Mouse (Mus musculus) MEL (cell line): Measurements from ENCODE around the gene Krtap4-2. TPM values are rescaled to one million over a fixed set of nuclear protein-coding genes. Genes with fewer than 3 reads are reported as not detected.

Experiments used
- DNase-seq: peaks from one replicate; pipeline ENCODE4 v3.0.0; 2011; ENCODE audit warnings: low read depth, low spot score
- H3K27ac ChIP-seq: 2 replicates; pipeline ENCODE4 v1.5.1; 2012; ENCODE audit warnings: low read depth, mild to moderate bottlenecking, control low read depth, low read length, moderate library complexity; ENCODE audit not compliant: control insufficient read depth
- H3K27me3 ChIP-seq, 2 experiments: fragments of 150-350 bp in 1 of 2; sonication (generic) in 1 of 2; 2 replicates each; pipeline ENCODE4 v1.6.1; 2012; ENCODE audit warnings: low read length in 2 of 2, mild to moderate bottlenecking in 2 of 2, improper control_type of control experiment in 1 of 2, moderate library complexity in 1 of 2; ENCODE audit not compliant: insufficient read depth in 2 of 2, control insufficient read depth in 1 of 2
- H3K36me3 ChIP-seq, 2 experiments: 2 replicates each; pipeline ENCODE4 v1.6.1; 2012 to 2014; ENCODE audit warnings: low read length in 2 of 2, improper control_type of control experiment in 1 of 2, inconsistent platforms in 1 of 2, mild to moderate bottlenecking in 1 of 2; ENCODE audit not compliant: insufficient read depth in 2 of 2, control insufficient read depth in 1 of 2
- H3K4me1 ChIP-seq, 2 experiments: fragments of 150-350 bp in 1 of 2; sonication (generic) in 1 of 2; 2 replicates each; pipeline ENCODE4 v1.6.1; 2012; ENCODE audit warnings: low read length in 2 of 2, improper control_type of control experiment in 1 of 2, mild to moderate bottlenecking in 1 of 2; ENCODE audit not compliant: insufficient read depth in 2 of 2, control insufficient read depth in 1 of 2
- H3K4me3 ChIP-seq, 2 experiments: fragments of 150-350 bp in 1 of 2; sonication (generic) in 1 of 2; 2 replicates each; pipeline ENCODE4 v1.5.1; 2012; ENCODE audit warnings: low read depth in 2 of 2, low read length in 2 of 2, mild to moderate bottlenecking in 2 of 2, moderate library complexity in 2 of 2, control low read depth in 1 of 2, improper control_type of control experiment in 1 of 2; ENCODE audit not compliant: control insufficient read depth in 1 of 2, insufficient read depth in 1 of 2
- H3K79me2 ChIP-seq: 2 replicates; pipeline ENCODE4 v1.6.1; 2012; ENCODE audit warnings: mild to moderate bottlenecking, low read length, moderate library complexity; ENCODE audit not compliant: control insufficient read depth, poor library complexity, insufficient read depth
- H3K9ac ChIP-seq: 2 replicates; pipeline ENCODE4 v1.6.1; 2012; ENCODE audit warnings: low read depth, mild to moderate bottlenecking, control low read depth, low read length, moderate library complexity; ENCODE audit not compliant: control insufficient read depth, poor library complexity, severe bottlenecking
- H3K9me3 ChIP-seq: fragments of 150-350 bp; sonication (generic); replicated peaks from 2 replicates; pipeline ENCODE4 v1.6.1; 2012; ENCODE audit warnings: mild to moderate bottlenecking, low read length, improper control_type of control experiment, moderate library complexity; ENCODE audit not compliant: insufficient read depth
- BHLHE40 ChIP-seq: IDR thresholded peaks from 2 replicates; pipeline ENCODE4 v1.6.1; 2012; ENCODE audit warnings: low read depth, mild to moderate bottlenecking, inconsistent platforms, low read length, improper control_type of control experiment, borderline replicate concordance
- CTCF ChIP-seq, 3 experiments: IDR thresholded peaks in 2 of 3; conservative IDR thresholded peaks in 1 of 3; 2 replicates each; pipeline ENCODE4 v1.5.1; 2011 to 2012; ENCODE audit warnings: low read length in 3 of 3, low read depth in 2 of 3, mild to moderate bottlenecking in 2 of 3, improper control_type of control experiment in 1 of 3, inconsistent platforms in 1 of 3, mixed read lengths in 1 of 3, moderate library complexity in 1 of 3; ENCODE audit not compliant: control insufficient read depth in 1 of 3, insufficient read depth in 1 of 3, poor library complexity in 1 of 3, severe bottlenecking in 1 of 3
- E2F4 ChIP-seq: IDR thresholded peaks from 2 replicates; pipeline ENCODE4 v1.6.1; 2011; ENCODE audit warnings: low read depth, low read length, improper control_type of control experiment, borderline replicate concordance
- EP300 ChIP-seq, 2 experiments: IDR thresholded peaks; 2 replicates each; pipeline ENCODE4 v1.6.1; 2011; ENCODE audit warnings: improper control_type of control experiment in 2 of 2, low read length in 2 of 2, low read depth in 1 of 2, mild to moderate bottlenecking in 1 of 2
- ETS1 ChIP-seq: IDR thresholded peaks from 2 replicates; pipeline ENCODE4 v1.6.1; 2012; ENCODE audit warnings: low read depth, mild to moderate bottlenecking, inconsistent platforms, low read length, improper control_type of control experiment, moderate library complexity
- GATA1 ChIP-seq: IDR thresholded peaks from 2 replicates; pipeline ENCODE4 v1.6.1; 2011; ENCODE audit warnings: low read depth, low read length, improper control_type of control experiment
- JUND ChIP-seq: IDR thresholded peaks from 2 replicates; pipeline ENCODE4 v1.6.1; 2011; ENCODE audit warnings: low read depth, mild to moderate bottlenecking, improper control_type of control experiment, low read length
- KAT2A ChIP-seq: conservative IDR thresholded peaks from 2 replicates; pipeline ENCODE4 v1.6.1; 2012; ENCODE audit warnings: low read depth, low read length, improper control_type of control experiment, inconsistent platforms
- MAX ChIP-seq: IDR thresholded peaks from 2 replicates; pipeline ENCODE4 v1.6.1; 2011; ENCODE audit warnings: low read length, improper control_type of control experiment
- MYB ChIP-seq: IDR thresholded peaks from 2 replicates; pipeline ENCODE4 v1.6.1; 2011; ENCODE audit warnings: mild to moderate bottlenecking, low read depth, low read length, improper control_type of control experiment
- MYC ChIP-seq: IDR thresholded peaks from 2 replicates; pipeline ENCODE4 v1.6.1; 2011; ENCODE audit warnings: low read depth, mild to moderate bottlenecking, low read length, improper control_type of control experiment, moderate library complexity
- NELFE ChIP-seq: IDR thresholded peaks from 2 replicates; pipeline ENCODE4 v1.6.1; 2011; ENCODE audit warnings: low read depth, low read length, improper control_type of control experiment
- POLR2A ChIP-seq, 2 experiments: IDR thresholded peaks; 2 replicates each; pipeline ENCODE4 v1.6.1; 2011 to 2012; ENCODE audit warnings: low read length in 2 of 2, mild to moderate bottlenecking in 2 of 2, control low read depth in 1 of 2, improper control_type of control experiment in 1 of 2, low read depth in 1 of 2, moderate library complexity in 1 of 2; ENCODE audit not compliant: control insufficient read depth in 1 of 2, insufficient read depth in 1 of 2, poor library complexity in 1 of 2
- POLR2AphosphoS2 ChIP-seq: IDR thresholded peaks from 2 replicates; pipeline ENCODE4 v1.6.1; 2011; ENCODE audit warnings: low read length, improper control_type of control experiment
- POLR2AphosphoS5 ChIP-seq: IDR thresholded peaks from 2 replicates; pipeline ENCODE4 v1.6.1; 2012; ENCODE audit warnings: low read depth, borderline replicate concordance, mild to moderate bottlenecking, inconsistent platforms, low read length, moderate library complexity, mixed read lengths
- RAD21 ChIP-seq: IDR thresholded peaks from 2 replicates; pipeline ENCODE4 v1.6.1; 2011; ENCODE audit warnings: mild to moderate bottlenecking, low read depth, low read length, improper control_type of control experiment
- RCOR1 ChIP-seq: IDR thresholded peaks from 2 replicates; pipeline ENCODE4 v1.6.1; 2012; ENCODE audit warnings: low read depth, mild to moderate bottlenecking, inconsistent platforms, low read length, improper control_type of control experiment
- SMC3 ChIP-seq: IDR thresholded peaks from 2 replicates; pipeline ENCODE4 v1.6.1; 2011; ENCODE audit warnings: low read depth, low read length, improper control_type of control experiment
- TAL1 ChIP-seq: IDR thresholded peaks from 2 replicates; pipeline ENCODE4 v1.6.1; 2012; ENCODE audit warnings: mild to moderate bottlenecking, inconsistent platforms, low read length, moderate library complexity, mixed read lengths
- TBP ChIP-seq: IDR thresholded peaks from 2 replicates; pipeline ENCODE4 v1.8.0; 2011; ENCODE audit warnings: low read depth, low read length, improper control_type of control experiment
- TCF12 ChIP-seq: IDR thresholded peaks from 2 replicates; pipeline ENCODE4 v1.6.1; 2014; ENCODE audit warnings: low read depth, mild to moderate bottlenecking, inconsistent platforms, low read length, improper control_type of control experiment, moderate library complexity
- UBTF ChIP-seq: IDR thresholded peaks from 2 replicates; pipeline ENCODE4 v1.6.1; 2012; ENCODE audit warnings: low read depth, mild to moderate bottlenecking, inconsistent platforms, low read length, improper control_type of control experiment, moderate library complexity, borderline replicate concordance; ENCODE audit not compliant: insufficient read depth
- USF1 ChIP-seq: IDR thresholded peaks from 2 replicates; pipeline ENCODE4 v1.6.1; 2014; ENCODE audit warnings: low read depth, mild to moderate bottlenecking, inconsistent platforms, low read length, improper control_type of control experiment, moderate library complexity
- USF2 ChIP-seq, 2 experiments: IDR thresholded peaks; 2 replicates each; pipeline ENCODE4 v1.6.1; 2011 to 2012; ENCODE audit warnings: improper control_type of control experiment in 2 of 2, low read length in 2 of 2, borderline replicate concordance in 1 of 2, inconsistent platforms in 1 of 2, low read depth in 1 of 2, mild to moderate bottlenecking in 1 of 2; ENCODE audit not compliant: insufficient read depth in 1 of 2
- ZKSCAN1 ChIP-seq: IDR thresholded peaks from 2 replicates; pipeline ENCODE4 v1.6.1; 2012; ENCODE audit warnings: low read depth, mild to moderate bottlenecking, inconsistent platforms, low read length, improper control_type of control experiment, moderate library complexity
- ZMIZ1 ChIP-seq: IDR thresholded peaks from 2 replicates; pipeline ENCODE4 v1.6.1; 2012; ENCODE audit warnings: low read depth, mild to moderate bottlenecking, inconsistent platforms, low read length, improper control_type of control experiment, moderate library complexity
- ZNF384 ChIP-seq: IDR thresholded peaks from 2 replicates; pipeline ENCODE4 v1.6.1; 2012; ENCODE audit warnings: low read depth, mild to moderate bottlenecking, inconsistent platforms, low read length, improper control_type of control experiment
- polyA plus RNA-seq, 2 experiments: library from polyadenylated mRNA; stranded (reverse) in 1 of 2; unstranded in 1 of 2; fragments of >175 nt in 1 of 2; fragments of >200 nt in 1 of 2; gene quantifications; 2 replicates each; pipeline versions ENCODE4 v1.2.1 to v1.2.4; 2012; ENCODE audit warnings: low replicate concordance in 2 of 2, low read depth in 1 of 2; ENCODE audit not compliant: insufficient read length in 2 of 2, insufficient read depth in 1 of 2, missing spikeins in 1 of 2
- total RNA-seq: library from RNA; depleted of rRNA; stranded (reverse); fragments of 300-350 nt; gene quantifications from 2 replicates; pipeline ENCODE4 v1.2.3, GENCODE M21; 2012

Gene Krtap4-2
- total and polyA plus RNA-seq, 3 experiments = not detected

- Histone ChIP-seq H3K36me3 (no peaks in the 10 kb centered on the region), H3K79me2 (no peaks in the 10 kb centered on the region), H3K4me1 (no peaks in the 10 kb centered on the region), H3K27ac (no peak overlapping the region), H3K9ac (no peak overlapping the region), H3K4me3 (no peak overlapping the region), H3K27me3 (no peaks in the 10 kb centered on the region), H3K9me3 (no peaks in the 10 kb centered on the region; the same call in 1 of the 2 replicates)
- no peak for TF ChIP-seq SMC3
- TF ChIP-seq KAT2A = no peak
- no peak for TF ChIP-seq POLR2AphosphoS5
- no peak for TF ChIP-seq TBP
- TF ChIP-seq TCF12 = no peak
- no peak for TF ChIP-seq EP300 (IDR thresholded peaks at IDR 0.05; ENCODE audit: low read depth in 1 of 2, low read length in 2 of 2)
- no peak for TF ChIP-seq MYB
- no peak for DNase-seq
Observed at GRCm38 (mm10) chr11:99640926-99641325, 6.0 kb upstream of the Krtap4-2 start.

GRCm38 (mm10) chr11:99637086-99637485 is 2.2 kb upstream of the Krtap4-2 start:
- no peaks in the 10 kb centered on the region for H3K27me3 ChIP-seq
- H3K27ac ChIP-seq = no peak overlapping the region
- H3K4me3 ChIP-seq = no peak overlapping the region

GRCm38 (mm10) chr11:99633293-99633692 is 1.6 kb downstream of the Krtap4-2 start:
- TF ChIP-seq ETS1 (no peak), MAX (no peak), SMC3 (no peak), UBTF (no peak), RAD21 (no peak), USF2 (IDR thresholded peaks at IDR 0.05; ENCODE audit: borderline replicate concordance in 1 of 2, insufficient read depth in 1 of 2, low read depth in 1 of 2, low read length in 2 of 2) (no peak), E2F4 (no peak), CTCF (IDR thresholded peaks at IDR 0.05 in 2 of 3, conservative IDR thresholded peaks at IDR 0.05 in 1 of 3; ENCODE audit: control insufficient read depth in 1 of 3, insufficient read depth in 1 of 3, low read depth in 2 of 3, low read length in 3 of 3, poor library complexity in 1 of 3, severe bottlenecking in 1 of 3) (no peak), GATA1 (no peak), JUND (no peak), ZMIZ1 (no peak), EP300 (IDR thresholded peaks at IDR 0.05; ENCODE audit: low read depth in 1 of 2, low read length in 2 of 2) (no peak), USF1 (no peak)

More at GRCm38 (mm10) chr11:99637086-99637485, 2.2 kb upstream of the Krtap4-2 start:
- Histone ChIP-seq H3K9ac (no peak overlapping the region), H3K36me3 (no peaks in the 10 kb centered on the region), H3K79me2 (no peaks in the 10 kb centered on the region), H3K4me1 (no peaks in the 10 kb centered on the region), H3K9me3 (no peaks in the 10 kb centered on the region; the same call in 1 of the 2 replicates)
- TF ChIP-seq POLR2A (IDR thresholded peaks at IDR 0.05; ENCODE audit: control insufficient read depth in 1 of 2, insufficient read depth in 1 of 2, low read depth in 1 of 2, low read length in 2 of 2, poor library complexity in 1 of 2) (no peak), MYC (no peak), KAT2A (no peak), ETS1 (no peak), RCOR1 (no peak), TBP (no peak), ZMIZ1 (no peak), USF2 (IDR thresholded peaks at IDR 0.05; ENCODE audit: borderline replicate concordance in 1 of 2, insufficient read depth in 1 of 2, low read depth in 1 of 2, low read length in 2 of 2) (no peak), USF1 (no peak), POLR2AphosphoS5 (no peak), POLR2AphosphoS2 (no peak), BHLHE40 (no peak), ZNF384 (no peak), TAL1 (no peak), GATA1 (no peak), ZKSCAN1 (no peak), NELFE (no peak), TCF12 (no peak)
- DNase-seq = no peak

More at GRCm38 (mm10) chr11:99633293-99633692, 1.6 kb downstream of the Krtap4-2 start:
- Histone ChIP-seq H3K9ac (no peak overlapping the region), H3K4me3 (no peak overlapping the region), H3K27ac (no peak overlapping the region), H3K9me3 (no peaks in the 10 kb centered on the region), H3K27me3 (no peaks in the 10 kb centered on the region), H3K79me2 (no peaks in the 10 kb centered on the region), H3K36me3 (no peaks in the 10 kb centered on the region), H3K4me1 (no peaks in the 10 kb centered on the region)
- DNase-seq = no peak
